10 mouse cellular contexts compared by ENCODE assay signal in genomic region chr7:28398000-28398399, GRCm38 (mm10). TPM values are rescaled to one million over a fixed set of nuclear protein-coding genes. Genes with fewer than 3 reads are reported as not detected.
DNase-seq lines count a peak whose midpoint lies in the region; ATAC-seq and TF ChIP-seq lines count a peak whose summit lies in the region.
"Had no signal": no experiment of that assay in that cellular context is flagged by ENCODE, and none has a peak within 500 bp of the region (broad histone marks: within the 10 kb centered on the region; RNA-seq: fewer than 3 reads in every experiment).

No protein-coding gene starts in this region.

- no peaks in the 10 kb centered on the region for H3K9me3 ChIP-seq in kidney, embryonic 15.5 days (replicated peaks)
- H3K9me3 ChIP-seq in midbrain, embryonic 14.5 days (ENCODE audit: control insufficient read depth, low read length) = no peaks in the 10 kb centered on the region
- H3K9me3 ChIP-seq in midbrain, embryonic 13.5 days = no peaks in the 10 kb centered on the region

- TF ChIP-seq POLR2A in kidney, adult 2 months (IDR thresholded peaks at IDR 0.05; ENCODE audit: low read depth, low read length) = no peak

- TF ChIP-seq CTCF in kidney, adult 2 months (conservative IDR thresholded peaks at IDR 0.05; ENCODE audit: insufficient read depth, insufficient read length, low read depth, low read length) = no peak

- no peaks in the 10 kb centered on the region for H3K27me3 ChIP-seq in kidney, adult 2 months (replicated peaks; ENCODE audit: control insufficient read depth, insufficient read depth, low read length)
- no peaks in the 10 kb centered on the region for H3K27me3 ChIP-seq in kidney, embryonic 15.5 days
- no peaks in the 10 kb centered on the region for H3K27me3 ChIP-seq in midbrain, embryonic 14.5 days (ENCODE audit: control insufficient read depth, insufficient read depth, low read length)
- no peaks in the 10 kb centered on the region for H3K27me3 ChIP-seq in midbrain, embryonic 13.5 days

- H3K4me2 ChIP-seq in kidney, embryonic 15.5 days = no peak overlapping the region
- no peak overlapping the region for H3K4me2 ChIP-seq in midbrain, embryonic 14.5 days (ENCODE audit: low read length)
- H3K4me2 ChIP-seq in midbrain, embryonic 13.5 days (replicated peaks) = no peak overlapping the region

- H3K4me1 ChIP-seq in kidney, adult 2 months (ENCODE audit: control insufficient read depth, insufficient read depth, low read length) = peaks cover 2% of the 10 kb centered on the region; the same call in 1 of the 2 replicates
- H3K4me1 ChIP-seq in kidney, embryonic 15.5 days = peaks cover 10% of the 10 kb centered on the region
- H3K4me1 ChIP-seq in midbrain, embryonic 14.5 days (ENCODE audit: control insufficient read depth, insufficient read depth, low read length) = peaks cover 5% of the 10 kb centered on the region; the same call in 1 of the 2 replicates
- peaks cover 11% of the 10 kb centered on the region for H3K4me1 ChIP-seq in midbrain, embryonic 13.5 days (replicated peaks)

- no peak overlapping the region for H3K9ac ChIP-seq in kidney, embryonic 15.5 days
- no peak overlapping the region for H3K9ac ChIP-seq in midbrain, embryonic 14.5 days (replicated peaks; ENCODE audit: low read length)
- no peak overlapping the region for H3K9ac ChIP-seq in midbrain, embryonic 13.5 days (replicated peaks)

- no peak overlapping the region for H3K4me3 ChIP-seq in kidney, adult 2 months (ENCODE audit: insufficient read depth, low read depth, low read length)
- no peak overlapping the region for H3K4me3 ChIP-seq in kidney, embryonic 15.5 days (replicated peaks)
- no peak overlapping the region for H3K4me3 ChIP-seq in midbrain, embryonic 14.5 days (replicated peaks; ENCODE audit: low read depth, low read length)
- H3K4me3 ChIP-seq in midbrain, embryonic 13.5 days (replicated peaks) = no peak overlapping the region

- 61% methylated on average over 3 of the region's 3 CpGs for WGBS in kidney, adult 2 months
- WGBS in kidney, embryonic 15.5 days = 70% methylated on average over 3 of the region's 3 CpGs
- 65% methylated on average over 3 of the region's 3 CpGs for WGBS in midbrain, embryonic 14.5 days
- WGBS in midbrain, embryonic 13.5 days = 68% methylated on average over 3 of the region's 3 CpGs

- no peak overlapping the region for H3K27ac ChIP-seq in kidney, adult 2 months (ENCODE audit: insufficient read depth, low read depth, low read length)
- H3K27ac ChIP-seq in kidney, embryonic 15.5 days = no peak overlapping the region
- H3K27ac ChIP-seq in midbrain, embryonic 14.5 days (replicated peaks; ENCODE audit: low read depth, low read length) = no peak overlapping the region
- H3K27ac ChIP-seq in midbrain, embryonic 13.5 days = no peak overlapping the region

- H3K36me3 ChIP-seq in kidney, adult 2 months (ENCODE audit: control insufficient read depth, insufficient read depth, low read length) = peaks cover 5% of the 10 kb centered on the region
- H3K36me3 ChIP-seq in kidney, embryonic 15.5 days = peaks cover 84% of the 10 kb centered on the region
- peaks cover 85% of the 10 kb centered on the region for H3K36me3 ChIP-seq in midbrain, embryonic 14.5 days (ENCODE audit: control insufficient read depth, insufficient read depth, low read length)
- H3K36me3 ChIP-seq in midbrain, embryonic 13.5 days = peaks cover 77% of the 10 kb centered on the region

- no peak for ATAC-seq in kidney, embryonic 15.5 days (replicated peaks; ENCODE audit: low FRiP score)
- no peak for ATAC-seq in midbrain, embryonic 14.5 days (ENCODE audit: low FRiP score, low TSS enrichment)
- no peak for ATAC-seq in midbrain, embryonic 13.5 days

- DNase-seq in adrenal gland, postnatal 14 days = peak; percentile 56
- DNase-seq in adrenal gland, postnatal 4 days (ENCODE audit: low spot score in 2 of 2) = no peak
- peak; percentile 42 for DNase-seq in kidney, adult 2 months
- DNase-seq in midbrain, embryonic 14.5 days = peak; percentile 69
- DNase-seq in testis, postnatal 10 days (ENCODE audit: low spot score) = peak; percentile 65
- no peak for DNase-seq in frontal cortex, postnatal 14 days (ENCODE audit: low spot score in 2 of 2)
- DNase-seq: layer of hippocampus, postnatal 36 days had no signal

RNA-seq across cellular contexts. Expression of gene Paf1, which starts 5.2 kb away (rescaled TPM):
- 77.0 and 87.6 TPM in 2 replicates for total RNA-seq in adrenal gland, postnatal 14 days (2021)
- total RNA-seq in adrenal gland, postnatal 4 days (2021) = 10 to 100 TPM; 71.8 to 93.4 TPM
- polyA plus RNA-seq in kidney, adult 2 months (2012; rRNA removed) = 72.6 and 78.4 TPM in 2 replicates
- polyA plus RNA-seq in kidney, embryonic 15.5 days (2015; fragmentation: Nextera tagmentation; extraction: Ambion mirVana) = 86.8 and 100 TPM in 2 replicates
- 78.0 and 81.9 TPM in 2 replicates for polyA plus RNA-seq in midbrain, embryonic 14.5 days (2014; fragmentation: Nextera tagmentation; extraction: Ambion mirVana)
- polyA plus RNA-seq in midbrain, embryonic 13.5 days (2015; fragmentation: Nextera tagmentation; extraction: Ambion mirVana) = 97.9 and 99.2 TPM in 2 replicates

RNA-seq across cellular contexts. Expression of gene Med29, which starts 5.5 kb away (rescaled TPM):
- total RNA-seq in adrenal gland, postnatal 14 days (2021) = 29.6 and 30.5 TPM in 2 replicates
- 10 to 100 TPM; 24.2 to 26.1 TPM for total RNA-seq in adrenal gland, postnatal 4 days (2021)
- 71.9 and 72.1 TPM in 2 replicates for polyA plus RNA-seq in kidney, adult 2 months (2012; rRNA removed)
- 52.6 and 57.7 TPM in 2 replicates for polyA plus RNA-seq in kidney, embryonic 15.5 days (2015; fragmentation: Nextera tagmentation; extraction: Ambion mirVana)
- 38.3 and 47.9 TPM in 2 replicates for polyA plus RNA-seq in midbrain, embryonic 14.5 days (2014; fragmentation: Nextera tagmentation; extraction: Ambion mirVana)
- polyA plus RNA-seq in midbrain, embryonic 13.5 days (2015; fragmentation: Nextera tagmentation; extraction: Ambion mirVana) = 43.4 and 49.5 TPM in 2 replicates

RNA-seq across cellular contexts. Expression of gene Zfp36, which starts 17.9 kb away (rescaled TPM):
- 27.9 and 30.7 TPM in 2 replicates for total RNA-seq in adrenal gland, postnatal 14 days (2021)
- total RNA-seq in adrenal gland, postnatal 4 days (2021) = 10 to 100 TPM; 12.0 to 13.3 TPM
- 24.6 and 25.5 TPM in 2 replicates for polyA plus RNA-seq in kidney, adult 2 months (2012; rRNA removed)
- 16.2 TPM in 2 replicates for polyA plus RNA-seq in kidney, embryonic 15.5 days (2015; fragmentation: Nextera tagmentation; extraction: Ambion mirVana)
- 1.8 and 3.4 TPM in 2 replicates for polyA plus RNA-seq in midbrain, embryonic 14.5 days (2014; fragmentation: Nextera tagmentation; extraction: Ambion mirVana)
- 3.1 and 4.2 TPM in 2 replicates for polyA plus RNA-seq in midbrain, embryonic 13.5 days (2015; fragmentation: Nextera tagmentation; extraction: Ambion mirVana)

RNA-seq across cellular contexts. Expression of gene Plekhg2, which starts 25.6 kb away (rescaled TPM):
- total RNA-seq in adrenal gland, postnatal 14 days (2021) = 27.9 and 32.6 TPM in 2 replicates
- 10 to 100 TPM; 39.3 to 47.2 TPM for total RNA-seq in adrenal gland, postnatal 4 days (2021)
- 13.5 and 14.6 TPM in 2 replicates for polyA plus RNA-seq in kidney, adult 2 months (2012; rRNA removed)
- 69.9 and 84.6 TPM in 2 replicates for polyA plus RNA-seq in kidney, embryonic 15.5 days (2015; fragmentation: Nextera tagmentation; extraction: Ambion mirVana)
- 17.7 and 22.9 TPM in 2 replicates for polyA plus RNA-seq in midbrain, embryonic 14.5 days (2014; fragmentation: Nextera tagmentation; extraction: Ambion mirVana)
- 34.5 and 37.6 TPM in 2 replicates for polyA plus RNA-seq in midbrain, embryonic 13.5 days (2015; fragmentation: Nextera tagmentation; extraction: Ambion mirVana)

RNA-seq across cellular contexts. Expression of gene Gmfg, which starts 39.2 kb away (rescaled TPM):
- 14.7 and 24.7 TPM in 2 replicates for total RNA-seq in adrenal gland, postnatal 14 days (2021)
- 10 to 100 TPM; 17.1 to 21.0 TPM for total RNA-seq in adrenal gland, postnatal 4 days (2021)
- 8.4 and 14.5 TPM in 2 replicates for polyA plus RNA-seq in kidney, adult 2 months (2012; rRNA removed)
- 16.4 and 17.3 TPM in 2 replicates for polyA plus RNA-seq in kidney, embryonic 15.5 days (2015; fragmentation: Nextera tagmentation; extraction: Ambion mirVana)
- polyA plus RNA-seq in midbrain, embryonic 14.5 days (2014; fragmentation: Nextera tagmentation; extraction: Ambion mirVana) = 1.7 and 5.1 TPM in 2 replicates
- polyA plus RNA-seq in midbrain, embryonic 13.5 days (2015; fragmentation: Nextera tagmentation; extraction: Ambion mirVana) = 3.0 and 4.7 TPM in 2 replicates
- polyA plus RNA-seq: C2C12 had no signal

Comparison
In these comparisons a context has a peak if more than half of its experiments do, and no peak if none do; other contexts are left out.
1. DNase-seq: peak in adrenal gland, postnatal 14 days (single experiment), kidney, adult 2 months (single experiment), midbrain, embryonic 14.5 days (single experiment) and testis, postnatal 10 days (single experiment); none in adrenal gland, postnatal 4 days (0 of 2) and frontal cortex, postnatal 14 days (0 of 2).